Mouse (Mus musculus): ENCODE data around the gene Chil4. TPM values are rescaled to one million over a fixed set of nuclear protein-coding genes. Genes with fewer than 3 reads are reported as not detected.
"Not testable (repeated sequence)": the region's sequence is repeated elsewhere in the genome, so short reads cannot be mapped to it uniquely, and the experiment has no call there.

Gene Chil4
- polyA plus RNA-seq (2016; fragmentation: Nextera tagmentation; extraction: Ambion mirVana) = not detected in 2 replicates

- no peak within 1 kb of the TSS for H3K4me2 ChIP-seq
- ATAC-seq (ENCODE audit: low FRiP score) = no peak
- H3K27ac ChIP-seq = no peak within 1 kb of the TSS
- H3K4me3 ChIP-seq (replicated peaks) = no peak within 1 kb of the TSS
- WGBS = 89% methylated on average over 2 of the region's 2 CpGs
- H3K9me3 ChIP-seq = no peaks in the 10 kb centered on the region
- no peaks in the 10 kb centered on the region for H3K36me3 ChIP-seq (replicated peaks)
- no peaks in the 10 kb centered on the region for H3K4me1 ChIP-seq
- H3K27me3 ChIP-seq = no peaks in the 10 kb centered on the region
- H3K9ac ChIP-seq = no peak within 1 kb of the TSS
Observed at GRCm38 (mm10) chr3:106219407-106219806, at the start of gene Chil4. Gene Chil4, minus strand, starts transcription at chr3:106219507.

DNA sequence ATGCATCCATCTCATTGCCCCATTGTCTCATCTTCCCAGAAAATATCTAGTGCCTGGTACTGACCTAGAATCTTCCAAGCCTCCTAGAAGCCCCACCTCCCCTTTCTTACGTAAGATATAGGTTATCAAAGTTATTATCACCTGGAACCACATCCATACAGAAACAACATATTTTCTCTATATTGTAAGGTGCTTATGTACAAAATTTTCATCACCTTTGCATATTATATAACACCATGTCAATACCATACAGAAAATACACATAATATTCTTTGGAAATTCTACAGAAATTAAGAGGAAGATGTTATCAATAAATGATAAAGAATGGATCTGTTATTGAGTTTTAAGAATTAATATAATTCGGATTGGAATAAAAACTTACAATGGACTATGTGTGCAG lies 46.5 kb upstream of the Chil4 start:
- Histone ChIP-seq H3K36me3 (replicated peaks) (no peaks in the 10 kb centered on the region), H3K27me3 (no peaks in the 10 kb centered on the region), H3K27ac (no peak overlapping the region), H3K9ac (no peak overlapping the region), H3K9me3 (no peaks in the 10 kb centered on the region), H3K4me3 (replicated peaks) (no peak overlapping the region), H3K4me2 (no peak overlapping the region), H3K4me1 (no peaks in the 10 kb centered on the region)
- 86% methylated on average over 2 of the region's 2 CpGs for WGBS
- ATAC-seq (ENCODE audit: low FRiP score) = no peak

DNA sequence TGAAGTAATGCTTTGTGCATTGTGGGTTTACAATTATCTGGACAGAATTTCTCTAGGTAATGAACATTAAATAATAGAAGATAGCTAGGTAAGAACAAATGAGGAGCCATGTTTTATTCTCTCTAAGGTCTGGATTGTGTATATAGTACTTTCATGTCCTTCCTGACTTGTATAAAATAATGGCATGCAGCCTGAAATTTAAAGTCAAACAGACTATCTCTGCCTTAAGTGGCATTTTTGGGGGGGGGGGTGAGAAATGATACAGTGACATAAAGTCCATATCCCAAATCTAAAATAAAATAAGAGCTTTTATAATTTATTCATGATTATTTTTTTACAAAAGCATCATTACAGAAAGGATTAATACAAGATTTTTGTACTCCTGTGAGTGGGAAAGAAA lies 45.5 kb upstream of the Chil4 start:
- no peaks in the 10 kb centered on the region for H3K9me3 ChIP-seq
- ATAC-seq (ENCODE audit: low FRiP score) = peak; percentile 51; the same call in 1 of the 2 replicates
- H3K9ac ChIP-seq = no peak overlapping the region
- no peak overlapping the region for H3K27ac ChIP-seq
- no peak overlapping the region for H3K4me2 ChIP-seq
- no peaks in the 10 kb centered on the region for H3K4me1 ChIP-seq
- H3K27me3 ChIP-seq = no peaks in the 10 kb centered on the region
- no peaks in the 10 kb centered on the region for H3K36me3 ChIP-seq (replicated peaks)
- no peak overlapping the region for H3K4me3 ChIP-seq (replicated peaks)

DNA sequence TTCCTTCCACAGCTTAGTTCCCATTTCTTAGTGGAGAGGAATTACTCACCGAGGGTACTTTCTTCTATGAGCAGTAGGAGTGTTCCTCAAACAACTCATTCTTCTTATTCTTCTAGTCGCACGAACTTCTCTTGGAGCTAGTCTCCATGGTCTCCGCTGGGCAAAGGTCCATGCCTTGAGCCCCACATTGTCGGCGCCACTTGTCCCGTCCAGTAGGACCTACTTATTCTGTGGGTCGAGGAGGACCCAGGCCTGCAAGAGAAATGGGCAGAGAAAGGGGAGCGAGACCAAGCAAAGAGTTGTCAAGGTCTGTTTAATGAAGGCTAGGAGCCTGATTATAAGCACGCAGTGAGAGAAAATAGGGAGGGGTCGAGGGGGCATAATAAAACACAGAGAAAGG lies 37.8 kb upstream of the Chil4 start:
- 90% methylated on average over 11 of the region's 11 CpGs for WGBS
- not testable (repeated sequence) for H3K4me2 ChIP-seq; H3K27ac ChIP-seq; H3K27me3 ChIP-seq; H3K9ac ChIP-seq; H3K4me3 ChIP-seq (replicated peaks); H3K4me1 ChIP-seq; ATAC-seq (ENCODE audit: low FRiP score); H3K36me3 ChIP-seq (replicated peaks)
- peaks cover 35% of the 10 kb centered on the region for H3K9me3 ChIP-seq

GRCm38 (mm10) chr3:106252719-106253118 lies 33.4 kb upstream of the Chil4 start:
- H3K27me3 ChIP-seq = no peaks in the 10 kb centered on the region
- no peak overlapping the region for H3K27ac ChIP-seq
- no peak for ATAC-seq (ENCODE audit: low FRiP score)
- peaks cover 39% of the 10 kb centered on the region for H3K9me3 ChIP-seq
- H3K4me2 ChIP-seq = no peak overlapping the region
- WGBS = 87% methylated on average over 6 of the region's 6 CpGs
- H3K9ac ChIP-seq = no peak overlapping the region
- H3K4me3 ChIP-seq (replicated peaks) = no peak overlapping the region
- peaks cover 10% of the 10 kb centered on the region; the same call in 1 of the 2 replicates for H3K4me1 ChIP-seq
- H3K36me3 ChIP-seq (replicated peaks) = no peaks in the 10 kb centered on the region

GRCm38 (mm10) chr3:106250763-106251399 lies 31.6 kb upstream of the Chil4 start:
- 29% methylated on average over 5 of the region's 5 CpGs for WGBS
- Histone ChIP-seq H3K4me1 (peaks cover 10% of the 10 kb centered on the region; the same call in 1 of the 2 replicates), H3K27ac (0 out of 2 replicates have a peak overlapping the region, but pooled peaks have one; percentile 6), H3K9me3 (peaks cover 24% of the 10 kb centered on the region)
- H3K4me3 ChIP-seq (replicated peaks); H3K4me2 ChIP-seq; H3K27me3 ChIP-seq; H3K36me3 ChIP-seq (replicated peaks); H3K9ac ChIP-seq: not testable (repeated sequence)
- peak; percentile 68 for ATAC-seq (ENCODE audit: low FRiP score)

- H3K9ac ChIP-seq; H3K4me3 ChIP-seq (replicated peaks); H3K36me3 ChIP-seq (replicated peaks); H3K27me3 ChIP-seq; H3K9me3 ChIP-seq; H3K27ac ChIP-seq; ATAC-seq (ENCODE audit: low FRiP score); H3K4me2 ChIP-seq: not testable (repeated sequence)
- 88% methylated on average over 9 of the region's 9 CpGs for WGBS
- H3K4me1 ChIP-seq = peaks cover 10% of the 10 kb centered on the region; the same call in 1 of the 2 replicates
Observed at GRCm38 (mm10) chr3:106247369-106247768, 28.1 kb upstream of the Chil4 start.

DNA sequence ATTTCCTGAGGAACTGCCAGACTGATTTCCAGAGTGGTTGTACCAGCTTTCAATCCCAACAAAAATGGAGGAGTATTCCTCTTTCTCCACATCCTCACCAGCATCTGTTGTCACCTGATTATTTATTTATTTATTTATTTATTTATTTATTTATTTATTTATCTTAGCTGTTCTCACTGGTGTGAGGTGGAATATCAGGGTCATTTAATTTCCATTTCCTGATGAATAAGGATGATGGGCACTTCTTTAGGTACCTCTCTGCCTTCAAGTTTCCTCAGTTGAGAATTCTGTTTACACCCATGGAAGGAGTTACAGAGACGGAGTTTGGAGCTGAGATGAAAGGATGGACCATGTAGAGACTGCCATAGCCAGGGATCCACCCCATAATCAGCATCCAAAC lies 20.9 kb upstream of the Chil4 start:
- not testable (repeated sequence) for H3K27me3 ChIP-seq; H3K9ac ChIP-seq; H3K4me2 ChIP-seq; H3K36me3 ChIP-seq (replicated peaks); H3K9me3 ChIP-seq; H3K4me1 ChIP-seq; H3K27ac ChIP-seq; ATAC-seq (ENCODE audit: low FRiP score); H3K4me3 ChIP-seq (replicated peaks)
- WGBS = 92% methylated on average over 1 of the region's 1 CpGs

- H3K9ac ChIP-seq = no peak overlapping the region
- no peaks in the 10 kb centered on the region for H3K27me3 ChIP-seq
- no peak overlapping the region for H3K4me3 ChIP-seq (replicated peaks)
- H3K4me2 ChIP-seq = no peak overlapping the region
- peak; percentile 20; the same call in 1 of the 2 replicates for ATAC-seq (ENCODE audit: low FRiP score)
- H3K9me3 ChIP-seq = peaks cover 8% of the 10 kb centered on the region; the same call in 1 of the 2 replicates
- WGBS = 94% methylated on average over 5 of the region's 5 CpGs
- no peaks in the 10 kb centered on the region for H3K36me3 ChIP-seq (replicated peaks)
- H3K4me1 ChIP-seq = no peaks in the 10 kb centered on the region
- no peak overlapping the region for H3K27ac ChIP-seq
Observed at GRCm38 (mm10) chr3:106239196-106239791, 20.0 kb upstream of the Chil4 start.

GRCm38 (mm10) chr3:106223391-106223790 lies 4.1 kb upstream of the Chil4 start:
- 78% methylated on average over 3 of the region's 3 CpGs for WGBS
- H3K36me3 ChIP-seq (replicated peaks) = not testable (repeated sequence)

DNA sequence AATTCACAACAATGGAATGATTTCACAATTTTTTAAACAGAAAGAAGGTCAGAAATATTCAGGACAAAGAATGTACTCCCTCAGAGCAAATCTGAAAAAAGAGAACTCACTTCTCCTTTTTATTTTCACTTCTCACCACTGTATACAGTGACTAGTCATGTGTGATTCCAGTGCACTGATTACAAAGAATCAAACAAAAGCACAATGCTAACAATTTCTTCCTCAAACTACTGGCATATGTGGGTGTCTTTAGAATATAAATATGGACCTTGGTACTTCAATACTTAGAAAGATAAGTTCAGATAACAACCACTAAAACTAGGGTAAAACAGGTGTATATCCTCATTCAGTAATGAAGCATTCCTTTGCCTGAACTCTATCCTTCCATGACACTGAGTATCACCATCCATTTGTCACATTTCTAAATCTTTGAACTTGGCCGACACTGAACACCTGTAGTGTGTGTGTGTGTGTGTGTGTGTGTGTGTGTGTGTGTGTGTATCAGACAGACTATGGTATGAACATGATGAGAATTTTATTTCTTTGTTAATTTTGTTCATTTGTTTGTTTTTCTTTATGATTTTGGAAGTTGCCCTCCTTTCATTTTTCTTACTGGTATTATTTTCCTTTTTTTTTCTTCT lies 2.4 kb upstream of the Chil4 start:
- ATAC-seq (ENCODE audit: low FRiP score) = no peak
- Histone ChIP-seq H3K27me3 (no peaks in the 10 kb centered on the region), H3K9ac (no peak overlapping the region), H3K9me3 (no peaks in the 10 kb centered on the region), H3K27ac (no peak overlapping the region), H3K36me3 (replicated peaks) (no peaks in the 10 kb centered on the region), H3K4me3 (replicated peaks) (no peak overlapping the region), H3K4me1 (no peaks in the 10 kb centered on the region), H3K4me2 (no peak overlapping the region)
- WGBS = 98% methylated on average over 1 of the region's 1 CpGs

More at GRCm38 (mm10) chr3:106223391-106223790, 4.1 kb upstream of the Chil4 start:
- H3K27ac ChIP-seq; H3K9me3 ChIP-seq; H3K27me3 ChIP-seq; H3K4me1 ChIP-seq; ATAC-seq (ENCODE audit: low FRiP score); H3K4me2 ChIP-seq; H3K4me3 ChIP-seq (replicated peaks); H3K9ac ChIP-seq: not testable (repeated sequence)

DNA sequence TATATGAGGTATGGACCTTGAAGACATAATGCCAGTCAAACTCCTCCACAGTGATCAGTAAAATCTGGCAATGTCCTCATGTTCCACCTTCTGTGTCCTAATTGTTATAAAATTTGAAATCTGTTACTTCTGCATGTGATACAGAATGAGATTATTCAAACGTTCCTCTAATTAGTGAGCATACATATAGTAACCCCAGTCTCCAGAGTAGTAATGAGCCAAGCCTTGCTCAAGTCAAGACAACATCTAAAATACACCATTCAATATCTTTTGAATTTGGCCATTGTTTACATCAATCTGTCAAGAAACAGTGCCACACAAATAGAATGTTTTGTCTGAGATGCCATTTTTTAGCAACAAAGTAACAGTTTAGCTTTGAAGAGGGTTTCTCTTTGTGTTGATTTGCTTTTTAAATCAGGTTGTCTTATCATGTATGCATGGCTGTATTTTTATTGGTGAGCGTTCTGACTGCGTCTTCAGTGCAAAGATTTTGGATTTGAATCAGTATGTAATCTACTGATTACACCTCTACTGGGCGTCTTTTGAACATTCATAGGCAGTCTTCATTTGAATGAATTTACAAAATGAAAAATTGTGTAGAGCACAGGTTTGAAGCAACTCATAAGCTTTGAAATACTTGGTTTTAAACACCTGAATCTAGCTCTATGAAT lies 888 bp downstream of the Chil4 start:
- H3K9ac ChIP-seq; H3K27ac ChIP-seq; H3K4me2 ChIP-seq; H3K4me1 ChIP-seq; H3K36me3 ChIP-seq (replicated peaks); H3K4me3 ChIP-seq (replicated peaks); H3K9me3 ChIP-seq; H3K27me3 ChIP-seq: not testable (repeated sequence)
- 81% methylated on average over 4 of the region's 4 CpGs for WGBS
- 0 out of 2 replicates have a peak, but pooled peaks have one; percentile 24 for ATAC-seq (ENCODE audit: low FRiP score)
